Mouse (Mus musculus) liver, postnatal 0 days (tissue): ENCODE results near the gene Klhl41.

Experiments used
- CTCF ChIP-seq: sonication (generic); IDR thresholded peaks from 2 replicates; pipeline ENCODE4 v1.5.1; 2016; ENCODE audit warnings: antibody characterized with exemption, low read depth
- EP300 ChIP-seq: IDR thresholded peaks from 2 replicates; pipeline ENCODE4 v1.6.1; 2016; ENCODE audit warnings: antibody characterized with exemption, low read depth, mild to moderate bottlenecking

- TF ChIP-seq CTCF: no peak
- TF ChIP-seq EP300: no peak
Measured at GRCm38 (mm10) chr2:69663827-69664476, 6.0 kb upstream of the Klhl41 start.
